ENCODE assay signal across 12 mouse cellular contexts in genomic region chr6:143327788-143328187, GRCm38 (mm10).
DNase-seq lines count a peak whose midpoint lies in the region; ATAC-seq and TF ChIP-seq lines count a peak whose summit lies in the region.
"Had no signal": no experiment of that assay in that cellular context is flagged by ENCODE, and none has a peak within 500 bp of the region (broad histone marks: within the 10 kb centered on the region; RNA-seq: fewer than 3 reads in every experiment).

No protein-coding gene starts in this region.

- H3K4me3 ChIP-seq in limb, embryonic 15.5 days = no peak overlapping the region
- H3K4me3 ChIP-seq in limb, embryonic 10.5 days = no peak overlapping the region
- H3K4me3 ChIP-seq: embryonic facial prominence, embryonic 15.5 days; limb, embryonic 12.5 days had no signal

- no peak overlapping the region for H3K9ac ChIP-seq in limb, embryonic 15.5 days
- H3K9ac ChIP-seq: embryonic facial prominence, embryonic 15.5 days; intestine, embryonic 15.5 days; limb, embryonic 12.5 days had no signal

- H3K4me2 ChIP-seq in limb, embryonic 15.5 days = no peak overlapping the region
- H3K4me2 ChIP-seq: embryonic facial prominence, embryonic 15.5 days; limb, embryonic 12.5 days had no signal

- 0 out of 2 replicates have a peak, but pooled peaks cover 2% of the 10 kb centered on the region for H3K4me1 ChIP-seq in limb, embryonic 15.5 days
- peaks cover 18% of the 10 kb centered on the region for H3K4me1 ChIP-seq in limb, embryonic 10.5 days
- H3K4me1 ChIP-seq: embryonic facial prominence, embryonic 15.5 days had no signal

- no peak for TF ChIP-seq POLR2A in brain, embryonic 14.5 days (IDR thresholded peaks at IDR 0.05; ENCODE audit: borderline replicate concordance, extremely low read depth, insufficient read depth, insufficient read length, poor library complexity, severe bottlenecking)

- DNase-seq in frontal cortex, postnatal 36 days (ENCODE audit: low spot score in 2 of 2) = peak; percentile 11 to 16
- no peak for DNase-seq in frontal cortex, adult 2 months (ENCODE audit: extremely low spot score in 1 of 2, low spot score in 1 of 2)
- no peak for DNase-seq in limb, embryonic 10.5 days (ENCODE audit: low spot score)
- peak; percentile 31 to 33 for DNase-seq in B cell, adult 2 months
- DNase-seq in brain, embryonic 14.5 days (ENCODE audit: low read depth) = no peak
- DNase-seq in retina, embryonic 14.5 days (ENCODE audit: low spot score) = no peak
- DNase-seq in layer of hippocampus, adult 9-11 months = no peak
- DNase-seq: cerebellum, postnatal 36 days had no signal

- 89% methylated on average over 8 of the region's 8 CpGs for WGBS in limb, embryonic 15.5 days
- 88% methylated on average over 8 of the region's 8 CpGs for WGBS in limb, embryonic 10.5 days

- H3K36me3 ChIP-seq in limb, embryonic 15.5 days = no peaks in the 10 kb centered on the region
- H3K36me3 ChIP-seq in limb, embryonic 10.5 days = no peaks in the 10 kb centered on the region
- H3K36me3 ChIP-seq: embryonic facial prominence, embryonic 15.5 days; intestine, embryonic 15.5 days; limb, embryonic 12.5 days had no signal

- peak; percentile 32; the same call in 1 of the 2 replicates for TF ChIP-seq CTCF in brain, embryonic 14.5 days (IDR thresholded peaks at IDR 0.05; ENCODE audit: borderline replicate concordance, extremely low read depth, insufficient read depth, insufficient read length)

- H3K9me3 ChIP-seq in limb, embryonic 15.5 days = no peaks in the 10 kb centered on the region
- no peaks in the 10 kb centered on the region for H3K9me3 ChIP-seq in limb, embryonic 10.5 days (replicated peaks)
- H3K9me3 ChIP-seq: embryonic facial prominence, embryonic 15.5 days; intestine, embryonic 15.5 days had no signal

- peak; percentile 6; the same call in 1 of the 2 replicates for ATAC-seq in limb, embryonic 15.5 days (ENCODE audit: insufficient number of reproducible peaks, low FRiP score, low TSS enrichment, low read depth)

- H3K27ac ChIP-seq in limb, embryonic 15.5 days = no peak overlapping the region
- H3K27ac ChIP-seq in limb, embryonic 10.5 days = no peak overlapping the region
- H3K27ac ChIP-seq: embryonic facial prominence, embryonic 15.5 days; intestine, embryonic 15.5 days; limb, embryonic 12.5 days had no signal

- H3K27me3 ChIP-seq in limb, embryonic 15.5 days = no peaks in the 10 kb centered on the region
- no peaks in the 10 kb centered on the region for H3K27me3 ChIP-seq in limb, embryonic 10.5 days (ENCODE audit: low read depth, poor library complexity, severe bottlenecking)
- H3K27me3 ChIP-seq: intestine, embryonic 15.5 days had no signal

Comparison
In these comparisons a context has a peak if more than half of its experiments do, and no peak if none do; other contexts are left out.
1. DNase-seq: peak in frontal cortex, postnatal 36 days (2 of 2) and B cell, adult 2 months (2 of 2); none in frontal cortex, adult 2 months (0 of 2), limb, embryonic 10.5 days (single experiment), brain, embryonic 14.5 days (single experiment), retina, embryonic 14.5 days (single experiment) and layer of hippocampus, adult 9-11 months (single experiment).